Mouse (Mus musculus) intestine, postnatal 0 days (tissue): Measurements from ENCODE around the gene Hp. TPM values are rescaled to one million over a fixed set of nuclear protein-coding genes. Genes with fewer than 3 reads are reported as not detected.

ENCODE experiments used
- ATAC-seq: fragments of 200-750 bp; cut with Nextera tagmentation; 2 replicates; pipeline ENCODE4 v1.8.0; 2017; ENCODE audit warnings: mild to moderate bottlenecking, moderate TSS enrichment, moderate library complexity
- H3K27ac ChIP-seq: fragments of 300-500 bp; sonication (generic); 2 replicates; pipeline ENCODE4 v1.5.1; 2014; ENCODE audit warnings: mild to moderate bottlenecking, low read depth, low read length, moderate library complexity
- H3K27me3 ChIP-seq: fragments of 300-500 bp; sonication (generic); replicated peaks from 2 replicates; pipeline ENCODE4 v1.6.1; 2014; ENCODE audit warnings: low read length, mixed read lengths; ENCODE audit not compliant: control insufficient read depth, insufficient read depth
- H3K36me3 ChIP-seq: fragments of 300-500 bp; sonication (generic); 2 replicates; pipeline ENCODE4 v1.6.1; 2014; ENCODE audit warnings: mild to moderate bottlenecking, moderate library complexity; ENCODE audit not compliant: control insufficient read depth, insufficient read depth
- H3K4me1 ChIP-seq: fragments of 300-500 bp; sonication (generic); replicated peaks from 2 replicates; pipeline ENCODE4 v1.6.1; 2014; ENCODE audit warnings: antibody characterized with exemption, low read length, mixed read lengths; ENCODE audit not compliant: control insufficient read depth, insufficient read depth
- H3K4me2 ChIP-seq: fragments of 300-500 bp; sonication (generic); replicated peaks from 2 replicates; pipeline ENCODE4 v1.6.1; 2014; ENCODE audit warnings: low read depth, mild to moderate bottlenecking, moderate library complexity
- H3K4me3 ChIP-seq: fragments of 300-500 bp; sonication (generic); 2 replicates; pipeline ENCODE4 v1.5.1; 2014; ENCODE audit warnings: low read depth, low read length
- H3K9ac ChIP-seq: fragments of 300-500 bp; sonication (generic); 2 replicates; pipeline ENCODE4 v1.6.1; 2014; ENCODE audit warnings: mild to moderate bottlenecking, low read depth, low read length
- H3K9me3 ChIP-seq: fragments of 300-500 bp; sonication (generic); 2 replicates; pipeline ENCODE4 v1.6.1; 2016; ENCODE audit warnings: mixed run types; ENCODE audit not compliant: control insufficient read depth
- CTCF ChIP-seq: sonication (generic); IDR thresholded peaks from 2 replicates; pipeline ENCODE4 v1.5.1; 2016; ENCODE audit warnings: low read depth, mild to moderate bottlenecking, control low read depth, antibody characterized with exemption, moderate library complexity
- WGBS: fragments of 180-500 bp; shearing (Covaris S2); extraction: QIAGEN DNeasy Blood & Tissue Kit; methylation state at CpG from one replicate; pipeline ENCODE4 v1.1.7; 2014; 5-methylcytosine and 5-hydroxymethylcytosine counted together
- polyA plus RNA-seq: library from polyadenylated mRNA; unstranded; fragments of >200 nt; fragmentation: Nextera tagmentation; extraction: Ambion mirVana; gene quantifications from 2 replicates; pipeline ENCODE4 v1.2.1, GENCODE M21; 2015

Hp gene
- polyA plus RNA-seq, 1 experiment from 2014 or later: 0.47 TPM

DNA sequence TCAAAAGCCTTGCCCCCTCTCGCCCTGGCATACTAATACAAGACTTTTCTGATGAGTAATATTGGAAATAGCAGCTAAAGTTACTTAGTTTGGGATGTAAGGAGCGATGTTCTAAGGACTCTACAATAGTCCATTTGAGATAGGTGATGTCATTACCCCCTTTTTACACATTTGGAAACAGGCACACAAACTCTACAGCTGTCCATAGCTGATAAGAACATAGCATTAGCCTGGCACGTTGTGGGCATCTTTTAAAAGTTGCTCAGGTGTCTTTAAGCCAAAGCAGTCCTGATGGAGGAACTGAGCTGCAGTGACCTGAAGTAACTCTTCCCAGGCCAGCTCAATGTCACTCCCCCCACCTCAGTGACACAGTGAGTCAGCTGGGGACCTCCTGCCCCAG, 12.4 kb upstream of the Hp start:
- no peaks in the 10 kb centered on the region for H3K9me3 ChIP-seq
- no peak overlapping the region for H3K9ac ChIP-seq
- no peak overlapping the region for H3K4me2 ChIP-seq
- ATAC-seq: no peak
- H3K4me3 ChIP-seq: no peak overlapping the region
- H3K36me3 ChIP-seq: peaks cover 26% of the 10 kb centered on the region; the same call in 1 of the 2 replicates
- WGBS: 86% methylated on average over 3 of the region's 3 CpGs
- TF ChIP-seq CTCF: no peak
- no peaks in the 10 kb centered on the region for H3K27me3 ChIP-seq
- no peaks in the 10 kb centered on the region for H3K4me1 ChIP-seq
- H3K27ac ChIP-seq: no peak overlapping the region

DNA sequence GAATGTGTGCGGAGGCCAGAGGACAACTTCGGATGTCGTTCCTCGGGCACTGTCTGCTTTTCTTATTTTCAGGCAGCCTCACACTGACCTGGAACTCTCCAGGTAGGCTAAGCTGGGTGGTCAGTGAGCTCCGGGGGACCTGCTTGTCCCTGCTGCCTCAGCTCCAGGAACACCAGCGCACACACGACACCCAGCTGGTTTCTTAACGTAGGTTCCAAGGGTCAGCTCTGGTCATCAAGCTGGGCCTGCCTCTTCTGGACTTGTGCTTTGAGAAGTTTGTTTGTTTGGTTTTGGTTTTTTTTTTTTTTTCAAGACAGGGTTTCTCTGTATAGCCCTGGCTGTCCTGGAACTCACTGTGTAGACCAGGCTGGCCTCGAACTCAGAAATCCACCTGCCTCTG, 11.9 kb upstream of the Hp start:
- Histone ChIP-seq H3K4me3 (no peak overlapping the region), H3K4me2 (no peak overlapping the region), H3K9me3 (no peaks in the 10 kb centered on the region), H3K27ac (no peak overlapping the region), H3K27me3 (no peaks in the 10 kb centered on the region), H3K36me3 (peaks cover 26% of the 10 kb centered on the region; the same call in 1 of the 2 replicates), H3K9ac (no peak overlapping the region), H3K4me1 (no peaks in the 10 kb centered on the region)
- no peak for TF ChIP-seq CTCF
- no peak for ATAC-seq
- WGBS: 91% methylated on average over 9 of the region's 9 CpGs

DNA sequence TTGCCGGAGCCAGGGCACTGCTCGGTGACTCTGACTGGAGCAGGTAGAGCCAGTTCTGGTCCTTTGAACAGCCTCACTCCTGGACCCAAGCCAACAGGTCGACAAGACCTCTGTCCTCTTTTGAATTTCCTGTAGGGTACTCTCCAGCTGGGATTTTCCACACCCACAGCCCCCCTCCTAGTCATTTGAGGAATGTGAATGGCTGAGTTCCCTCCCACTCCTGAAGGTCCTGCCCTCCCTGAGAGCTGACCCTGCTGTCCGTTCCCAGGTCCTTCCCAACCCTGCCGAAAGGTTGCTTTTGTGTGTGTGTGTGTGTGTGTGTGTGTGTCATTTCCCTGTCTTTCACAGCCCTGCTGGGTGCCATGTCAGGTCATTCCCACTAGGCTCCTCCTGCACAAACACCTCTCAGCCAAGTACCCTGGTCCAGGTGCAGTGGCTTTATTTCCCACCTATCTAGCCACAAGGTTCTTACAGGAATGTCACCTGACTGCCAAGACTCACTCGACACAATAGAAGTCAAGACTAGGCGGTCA, 8.1 kb upstream of the Hp start:
- Histone ChIP-seq H3K9me3 (no peaks in the 10 kb centered on the region), H3K4me1 (no peaks in the 10 kb centered on the region), H3K36me3 (no peaks in the 10 kb centered on the region; the same call in 1 of the 2 replicates), H3K27ac (no peak overlapping the region), H3K9ac (no peak overlapping the region), H3K4me2 (no peak overlapping the region), H3K4me3 (no peak overlapping the region), H3K27me3 (no peaks in the 10 kb centered on the region)
- ATAC-seq: no peak
- no peak for TF ChIP-seq CTCF
- whole genome bisulfite sequencing: 40% methylated on average over 7 of the region's 7 CpGs

DNA sequence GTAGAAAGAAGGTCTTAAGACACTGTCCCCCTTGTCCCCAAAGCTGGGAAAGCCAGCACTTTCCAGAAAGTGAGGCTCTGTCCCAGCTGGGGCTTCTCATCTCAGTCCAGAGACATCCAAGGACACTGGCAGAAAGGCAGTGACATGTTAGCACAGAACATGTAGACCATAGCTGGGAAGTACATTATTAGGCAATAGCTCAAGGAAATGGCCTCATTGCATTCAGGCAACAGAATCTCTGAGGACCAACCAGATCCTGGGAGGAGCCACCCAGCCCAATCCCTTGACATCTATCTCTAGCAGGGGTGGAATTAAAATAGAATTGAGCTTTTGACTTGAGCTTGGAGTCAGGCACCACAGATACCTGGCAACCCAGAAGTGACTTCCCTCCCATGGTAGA, 6.7 kb upstream of the Hp start:
- Histone ChIP-seq H3K27ac (no peak overlapping the region), H3K9ac (no peak overlapping the region), H3K27me3 (no peaks in the 10 kb centered on the region), H3K4me2 (no peak overlapping the region), H3K36me3 (no peaks in the 10 kb centered on the region), H3K9me3 (no peaks in the 10 kb centered on the region), H3K4me1 (no peaks in the 10 kb centered on the region), H3K4me3 (no peak overlapping the region)
- ATAC-seq: no peak
- TF ChIP-seq CTCF: no peak

DNA sequence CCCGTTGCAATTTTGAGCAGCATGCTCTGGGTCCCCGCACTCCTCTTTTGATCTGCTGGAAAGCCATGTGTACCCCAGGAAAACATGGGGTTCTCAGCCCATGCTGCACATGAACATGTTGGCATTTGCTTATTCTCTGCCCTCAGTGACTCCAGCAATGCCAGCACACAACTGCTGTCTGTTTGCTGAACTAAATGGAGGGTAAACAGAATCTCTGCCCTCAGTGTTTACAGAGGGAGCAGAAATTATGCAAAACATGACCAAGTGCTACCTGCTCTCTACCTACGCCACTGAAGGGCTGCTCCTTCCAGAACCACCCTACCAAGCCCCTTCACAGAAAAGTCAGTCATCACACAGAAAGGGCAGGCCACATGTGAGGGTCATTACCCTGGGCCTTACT, 5.9 kb upstream of the Hp start:
- no peaks in the 10 kb centered on the region for H3K4me1 ChIP-seq
- H3K36me3 ChIP-seq: no peaks in the 10 kb centered on the region
- WGBS: 74% methylated on average over 3 of the region's 3 CpGs
- H3K9me3 ChIP-seq: no peaks in the 10 kb centered on the region
- TF ChIP-seq CTCF: no peak
- H3K27me3 ChIP-seq: no peaks in the 10 kb centered on the region
- no peak for ATAC-seq
- no peak overlapping the region for H3K9ac ChIP-seq
- H3K4me2 ChIP-seq: no peak overlapping the region
- H3K27ac ChIP-seq: no peak overlapping the region
- H3K4me3 ChIP-seq: no peak overlapping the region

DNA sequence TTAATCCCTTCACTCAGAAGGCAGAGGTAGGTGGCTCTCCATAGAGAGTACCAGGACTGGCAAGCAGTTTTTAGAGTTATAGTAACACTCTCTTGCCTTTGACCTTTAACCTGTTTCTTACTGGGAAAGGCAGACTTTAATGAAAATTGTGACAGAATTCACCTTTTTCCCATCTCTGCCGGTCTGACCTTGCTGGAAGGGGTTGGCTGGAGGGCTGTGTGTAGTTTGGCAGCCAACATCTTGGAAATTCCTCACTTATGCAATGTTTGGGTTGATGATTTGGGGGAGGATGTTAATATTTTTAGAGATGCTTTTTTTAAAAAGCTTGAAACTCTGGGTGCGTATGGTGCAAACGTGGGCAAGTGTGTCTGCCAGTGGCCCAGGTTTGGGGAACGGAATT, 5.3 kb upstream of the Hp start:
- H3K4me1 ChIP-seq: no peaks in the 10 kb centered on the region
- 86% methylated on average over 4 of the region's 4 CpGs for WGBS
- no peaks in the 10 kb centered on the region for H3K36me3 ChIP-seq
- H3K9me3 ChIP-seq: no peaks in the 10 kb centered on the region
- TF ChIP-seq CTCF: no peak
- no peak for ATAC-seq
- no peak overlapping the region for H3K4me2 ChIP-seq
- no peak overlapping the region for H3K27ac ChIP-seq
- H3K4me3 ChIP-seq: no peak overlapping the region
- H3K27me3 ChIP-seq: no peaks in the 10 kb centered on the region
- H3K9ac ChIP-seq: no peak overlapping the region

DNA sequence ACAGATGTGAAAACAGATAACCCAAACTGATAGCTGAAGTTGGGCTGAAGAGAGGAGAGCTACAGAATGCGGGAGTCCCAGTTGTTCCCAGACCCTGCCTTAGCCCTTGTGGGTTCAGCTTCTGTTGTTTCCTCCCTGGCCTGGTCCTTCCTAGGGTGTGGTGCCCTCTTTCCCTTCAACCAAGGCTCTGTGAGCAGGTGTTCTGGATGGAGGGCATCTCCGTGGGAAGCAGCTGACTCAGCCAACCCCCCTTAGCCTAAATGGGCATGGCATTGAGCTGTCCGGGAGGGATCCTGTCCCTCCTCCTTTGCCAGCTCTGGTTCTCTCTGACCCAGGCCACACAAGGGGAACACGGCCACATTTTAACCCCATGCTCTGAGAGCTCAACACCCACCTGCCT, 2.7 kb downstream of the Hp start:
- WGBS: 75% methylated on average over 4 of the region's 4 CpGs
- Histone ChIP-seq H3K4me2 (no peak overlapping the region), H3K27ac (no peak overlapping the region), H3K4me1 (no peaks in the 10 kb centered on the region), H3K4me3 (no peak overlapping the region), H3K27me3 (no peaks in the 10 kb centered on the region), H3K36me3 (peaks cover 8% of the 10 kb centered on the region; the same call in 1 of the 2 replicates), H3K9me3 (no peaks in the 10 kb centered on the region), H3K9ac (no peak overlapping the region)
- TF ChIP-seq CTCF: no peak
- no peak for ATAC-seq
